Mouse (Mus musculus) intestine, embryonic 14.5 days (tissue): Measurements from ENCODE around the gene Hsf2. TPM values are rescaled to one million over a fixed set of nuclear protein-coding genes. Genes with fewer than 3 reads are reported as not detected.

Experiments
- ATAC-seq: fragments of 200-750 bp; cut with Nextera tagmentation; replicated peaks from 2 replicates; pipeline ENCODE4 v1.8.0; 2017; ENCODE audit warnings: low read depth, moderate number of reproducible peaks, moderate TSS enrichment, moderate library complexity; ENCODE audit not compliant: low FRiP score, low TSS enrichment
- DNase-seq: peaks from one replicate; pipeline ENCODE4 v3.0.0-alpha.2; 2018; ENCODE audit warnings: low spot score
- H3K27ac ChIP-seq: fragments of 300-500 bp; sonication (generic); 2 replicates; pipeline ENCODE4 v1.5.1; 2014; ENCODE audit warnings: low read depth, mild to moderate bottlenecking, control low read depth
- H3K27me3 ChIP-seq: fragments of 300-500 bp; sonication (generic); replicated peaks from 2 replicates; pipeline ENCODE4 v1.6.1; 2014; ENCODE audit warnings: low read length, control low read depth; ENCODE audit not compliant: control insufficient read depth, insufficient read depth
- H3K36me3 ChIP-seq: fragments of 300-500 bp; sonication (generic); 2 replicates; pipeline ENCODE4 v1.6.1; 2014; ENCODE audit warnings: low read length, control low read depth; ENCODE audit not compliant: control insufficient read depth, insufficient read depth
- H3K4me1 ChIP-seq: fragments of 300-500 bp; sonication (generic); replicated peaks from 2 replicates; pipeline ENCODE4 v1.6.1; 2014; ENCODE audit warnings: low read length, control low read depth, mixed read lengths; ENCODE audit not compliant: control insufficient read depth, insufficient read depth
- H3K4me2 ChIP-seq: fragments of 300-500 bp; sonication (generic); 2 replicates; pipeline ENCODE4 v1.6.1; 2014; ENCODE audit warnings: low read length
- H3K4me3 ChIP-seq: fragments of 300-500 bp; sonication (generic); 2 replicates; pipeline ENCODE4 v1.5.1; 2014; ENCODE audit warnings: low read depth, low read length, control low read depth, mixed read lengths
- H3K9ac ChIP-seq: fragments of 300-500 bp; sonication (generic); 2 replicates; pipeline ENCODE4 v1.6.1; 2014; ENCODE audit warnings: mild to moderate bottlenecking, low read length
- H3K9me3 ChIP-seq: fragments of 300-500 bp; sonication (generic); 2 replicates; pipeline ENCODE4 v1.6.1; 2016; ENCODE audit warnings: low read length, control low read depth; ENCODE audit not compliant: control insufficient read depth
- WGBS: fragments of 180-500 bp; shearing (Covaris S2); extraction: QIAGEN DNeasy Blood & Tissue Kit; methylation state at CpG from one replicate; pipeline ENCODE4 v1.1.7; 2014; 5-methylcytosine and 5-hydroxymethylcytosine counted together
- polyA plus RNA-seq: library from polyadenylated mRNA; unstranded; fragments of >200 nt; fragmentation: Nextera tagmentation; extraction: Ambion mirVana; gene quantifications from 2 replicates; pipeline ENCODE4 v1.2.1, GENCODE M21; 2014

Gene Hsf2
- polyA plus RNA-seq, 1 experiment from 2014 or later = 25.2 TPM

- no peak for DNase-seq
- H3K9ac ChIP-seq = no peak overlapping the region
- no peaks in the 10 kb centered on the region for H3K27me3 ChIP-seq
- H3K4me1 ChIP-seq = no peaks in the 10 kb centered on the region
- no peak for ATAC-seq
- H3K27ac ChIP-seq = no peak overlapping the region
- WGBS = 75% methylated on average over 1 of the region's 1 CpGs
- no peaks in the 10 kb centered on the region for H3K9me3 ChIP-seq
- no peak overlapping the region for H3K4me3 ChIP-seq
- no peak overlapping the region for H3K4me2 ChIP-seq
- no peaks in the 10 kb centered on the region for H3K36me3 ChIP-seq
Measured at GRCm38 (mm10) chr10:57553719-57554118, 67.5 kb downstream of the Hsf2 start.

GRCm38 (mm10) chr10:57557597-57557996 lies 71.4 kb downstream of the Hsf2 start:
- no peak overlapping the region for H3K4me3 ChIP-seq
- 56% methylated on average over 5 of the region's 5 CpGs for WGBS
- ATAC-seq = no peak
- H3K27ac ChIP-seq = no peak overlapping the region
- no peaks in the 10 kb centered on the region for H3K9me3 ChIP-seq
- H3K4me1 ChIP-seq = no peaks in the 10 kb centered on the region
- H3K4me2 ChIP-seq = no peak overlapping the region
- H3K9ac ChIP-seq = no peak overlapping the region
- H3K36me3 ChIP-seq = no peaks in the 10 kb centered on the region
- no peaks in the 10 kb centered on the region for H3K27me3 ChIP-seq
- DNase-seq = no peak

Other genes starting within 250 kb of the Hsf2 start
- 137 and 149 TPM in 2 replicates for gene Serinc1, start 46.1 kb downstream of the Hsf2 start, polyA plus RNA-seq
- 2.1 and 2.2 TPM in 2 replicates for gene Pkib, start 145.6 kb downstream of the Hsf2 start, polyA plus RNA-seq